Comparison of ENCODE assay signal across 21 mouse cellular contexts in genomic region chr1:55914284-55914683, GRCm38 (mm10).
DNase-seq lines count a peak whose midpoint lies in the region; ATAC-seq lines count a peak whose summit lies in the region.
"Had no signal": no experiment of that assay in that cellular context is flagged by ENCODE, and none has a peak within 500 bp of the region (broad histone marks: within the 10 kb centered on the region; RNA-seq: fewer than 3 reads in every experiment).

No protein-coding gene starts in this region.

- H3K27me3 ChIP-seq in forebrain, embryonic 12.5 days: 0 out of 2 replicates have a peak, but pooled peaks cover 6% of the 10 kb centered on the region
- no peaks in the 10 kb centered on the region for H3K27me3 ChIP-seq in forebrain, embryonic 16.5 days (replicated peaks; ENCODE audit: control insufficient read depth, insufficient read depth, low read length)
- H3K27me3 ChIP-seq: CH12.LX; embryonic facial prominence, embryonic 15.5 days; heart, embryonic 15.5 days; hindbrain, embryonic 13.5 days; intestine, embryonic 15.5 days had no signal

- H3K4me1 ChIP-seq in forebrain, embryonic 12.5 days: peaks cover 7% of the 10 kb centered on the region; the same call in 1 of the 2 replicates
- H3K4me1 ChIP-seq in forebrain, embryonic 16.5 days (replicated peaks; ENCODE audit: control insufficient read depth, insufficient read depth, low read length): peaks cover 5% of the 10 kb centered on the region; the same call in 1 of the 2 replicates
- H3K4me1 ChIP-seq: embryonic facial prominence, embryonic 15.5 days; heart, embryonic 15.5 days; hindbrain, embryonic 13.5 days; intestine, embryonic 15.5 days had no signal

- H3K27ac ChIP-seq in forebrain, embryonic 12.5 days: no peak overlapping the region
- H3K27ac ChIP-seq in forebrain, embryonic 16.5 days (ENCODE audit: low read length): no peak overlapping the region
- H3K27ac ChIP-seq: embryonic facial prominence, embryonic 15.5 days; heart, adult 2 months; heart, embryonic 15.5 days; hindbrain, embryonic 13.5 days; intestine, embryonic 15.5 days had no signal

- DNase-seq in Muller cell, postnatal 12 days (ENCODE audit: inconsistent ontology term): peak; percentile 38
- DNase-seq in retina, postnatal 7 days (ENCODE audit: low read depth, low spot score): peak; percentile 14
- DNase-seq in right cerebral cortex, adult 18-20 months: no peak
- DNase-seq in urinary bladder, postnatal 25 days (ENCODE audit: low spot score): no peak
- DNase-seq: adrenal gland, adult 2 months; adrenal gland, postnatal 25 days; cerebellum, adult 8-10 months; cerebellum, postnatal 14 days; embryo, embryonic 11 days; gastrocnemius, postnatal 10 days; heart, adult 2 months; heart, postnatal 14 days had no signal

- H3K4me2 ChIP-seq in forebrain, embryonic 12.5 days: no peak overlapping the region
- H3K4me2 ChIP-seq in forebrain, embryonic 16.5 days (ENCODE audit: low read length): no peak overlapping the region
- H3K4me2 ChIP-seq: embryonic facial prominence, embryonic 15.5 days; heart, embryonic 11.5 days; heart, embryonic 15.5 days; hindbrain, embryonic 13.5 days; intestine, embryonic 15.5 days had no signal

- H3K36me3 ChIP-seq in forebrain, embryonic 12.5 days (replicated peaks): no peaks in the 10 kb centered on the region
- no peaks in the 10 kb centered on the region for H3K36me3 ChIP-seq in forebrain, embryonic 16.5 days (ENCODE audit: control insufficient read depth, insufficient read depth)
- H3K36me3 ChIP-seq: embryonic facial prominence, embryonic 15.5 days; heart, embryonic 15.5 days; hindbrain, embryonic 13.5 days; intestine, embryonic 15.5 days had no signal

- WGBS in forebrain, embryonic 12.5 days: 17% methylated on average over 3 of the region's 3 CpGs
- 5% methylated on average over 3 of the region's 3 CpGs for WGBS in forebrain, embryonic 16.5 days

- no peak overlapping the region for H3K4me3 ChIP-seq in forebrain, embryonic 12.5 days (replicated peaks)
- H3K4me3 ChIP-seq in forebrain, embryonic 16.5 days (replicated peaks; ENCODE audit: low read length): no peak overlapping the region
- H3K4me3 ChIP-seq: embryonic facial prominence, embryonic 15.5 days; erythroblast, embryonic 14.5 days; heart, adult 2 months; heart, embryonic 15.5 days; hindbrain, embryonic 13.5 days; intestine, embryonic 15.5 days had no signal

- no peaks in the 10 kb centered on the region for H3K9me3 ChIP-seq in forebrain, embryonic 12.5 days
- H3K9me3 ChIP-seq in forebrain, embryonic 16.5 days (ENCODE audit: control insufficient read depth, low read length): no peaks in the 10 kb centered on the region
- H3K9me3 ChIP-seq: embryonic facial prominence, embryonic 15.5 days; heart, embryonic 15.5 days; hindbrain, embryonic 13.5 days; intestine, embryonic 15.5 days had no signal

- no peak overlapping the region for H3K9ac ChIP-seq in forebrain, embryonic 12.5 days
- no peak overlapping the region for H3K9ac ChIP-seq in forebrain, embryonic 16.5 days (replicated peaks; ENCODE audit: low read depth, low read length)
- H3K9ac ChIP-seq: embryonic facial prominence, embryonic 15.5 days; heart, embryonic 15.5 days; hindbrain, embryonic 13.5 days; intestine, embryonic 15.5 days had no signal

- peak; percentile 46; the same call in 1 of the 2 replicates for ATAC-seq in forebrain, embryonic 12.5 days (ENCODE audit: low FRiP score)
- peak; percentile 64 for ATAC-seq in forebrain, embryonic 16.5 days

Comparison
In these comparisons a context has a peak if more than half of its experiments do, and no peak if none do; other contexts are left out.
1. DNase-seq: peak in Muller cell, postnatal 12 days (single experiment) and retina, postnatal 7 days (single experiment); none in right cerebral cortex, adult 18-20 months (single experiment) and urinary bladder, postnatal 25 days (single experiment).